Mouse (Mus musculus) megakaryocyte, embryonic 14.5 days (primary cell): Measurements from ENCODE around the gene Ptov1.

Experiments used
- FLI1 ChIP-seq: IDR thresholded peaks from 2 replicates; pipeline ENCODE4 v1.6.1; 2012; ENCODE audit warnings: low read length, inconsistent platforms, mixed read lengths
- GATA1 ChIP-seq: IDR thresholded peaks from 3 replicates; pipeline ENCODE4 v1.6.1; 2012; ENCODE audit warnings: mixed read lengths, low read length, inconsistent platforms, borderline replicate concordance

DNA sequence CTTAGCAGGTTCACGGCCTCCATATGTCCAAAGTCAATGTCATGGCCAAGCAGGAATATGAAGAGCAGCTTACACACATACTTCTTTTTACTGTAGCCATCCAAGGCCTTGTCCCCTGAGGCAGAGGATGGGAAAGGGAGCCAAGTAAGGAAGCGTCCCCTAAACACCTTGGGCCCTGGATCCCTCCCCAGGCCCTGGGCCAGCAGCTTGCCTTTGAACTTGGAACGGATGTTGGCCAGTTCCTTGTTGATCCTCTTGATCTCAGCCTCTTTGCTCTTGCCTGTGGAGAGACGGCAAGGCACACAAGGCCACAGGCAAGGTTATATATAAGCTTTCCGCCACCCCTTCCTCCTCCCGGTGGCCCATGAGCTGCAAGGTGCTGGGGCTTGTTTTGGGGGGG, 46.6 kb upstream of the Ptov1 start:
- no peak for TF ChIP-seq GATA1
- no peak for TF ChIP-seq FLI1
